Mouse (Mus musculus): ENCODE measurements around the gene Cox17. TPM values are rescaled to one million over a fixed set of nuclear protein-coding genes. Genes with fewer than 3 reads are reported as not detected.

Cox17 gene
- total RNA-seq, 2 experiments from 2014 or later, result 94.9 to 97.0 TPM

DNA sequence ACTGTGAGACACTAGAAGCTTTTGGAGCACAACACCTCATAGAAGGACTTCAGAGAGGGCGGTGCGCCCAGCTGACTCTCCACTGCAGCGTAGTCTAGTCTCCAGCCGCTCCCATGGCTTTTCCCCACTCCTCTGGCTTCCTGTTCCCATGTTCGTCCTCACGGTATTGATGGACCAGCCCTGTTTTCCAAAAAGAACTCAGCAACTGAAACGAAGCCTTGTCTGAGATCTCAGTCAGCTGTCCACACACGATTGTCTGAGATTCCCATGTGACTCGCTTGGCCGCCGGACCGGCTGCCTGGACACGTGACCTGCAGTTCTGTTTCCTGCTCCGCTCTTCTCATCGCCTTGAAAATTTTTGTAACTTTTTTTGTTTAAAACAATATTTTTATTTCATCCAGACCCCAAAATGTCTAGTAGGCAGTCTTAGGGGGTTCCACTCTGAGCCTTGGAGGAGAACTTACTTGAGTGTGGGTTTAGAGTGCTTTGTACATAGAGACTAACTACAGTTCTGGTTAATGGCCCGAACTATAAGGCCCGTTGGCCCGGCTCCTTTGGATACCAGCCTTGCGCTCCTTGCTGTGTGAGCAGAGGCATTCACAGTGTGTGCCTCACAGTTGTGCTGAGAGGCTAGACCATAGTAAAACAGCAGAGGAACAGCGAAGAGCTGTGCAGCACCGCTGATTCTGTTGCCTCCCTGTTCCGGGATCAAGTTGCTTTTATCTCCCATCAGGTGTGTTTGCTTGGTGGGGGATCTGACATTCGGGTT lies 45.5 kb downstream of the Cox17 start:
- DNase-seq (ENCODE audit: low spot score in 2 of 2), result no peak

- DNase-seq (ENCODE audit: low spot score in 2 of 2), result no peak
Measured at GRCm38 (mm10) chr16:38394191-38394618, 47.4 kb downstream of the Cox17 start.

- no peak for DNase-seq (ENCODE audit: low spot score in 2 of 2)
Measured at GRCm38 (mm10) chr16:38395060-38395730, 48.4 kb downstream of the Cox17 start.

DNA sequence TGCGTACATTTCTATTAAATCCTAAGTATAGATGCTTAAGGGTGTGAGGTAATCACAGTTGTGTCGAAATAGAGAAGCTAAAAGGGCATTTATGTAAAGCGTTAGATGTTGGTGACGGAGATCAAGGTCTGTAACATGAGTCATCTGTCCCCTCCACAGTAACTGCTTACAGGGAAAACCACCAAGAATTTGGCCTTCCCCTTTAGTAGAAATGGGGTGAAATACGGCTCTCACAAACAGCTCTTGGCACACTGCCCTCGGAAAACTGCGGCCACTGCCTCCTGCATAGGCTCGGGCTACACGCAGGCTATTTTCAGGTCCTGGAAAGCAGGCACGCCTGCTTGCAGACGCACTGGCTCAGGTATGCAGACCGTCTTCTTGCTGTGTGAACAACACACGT lies 49.4 kb downstream of the Cox17 start:
- no peak for DNase-seq (ENCODE audit: low spot score in 2 of 2)

GRCm38 (mm10) chr16:38398266-38398665 lies 51.5 kb downstream of the Cox17 start:
- no peak for DNase-seq (ENCODE audit: low spot score in 2 of 2)

DNA sequence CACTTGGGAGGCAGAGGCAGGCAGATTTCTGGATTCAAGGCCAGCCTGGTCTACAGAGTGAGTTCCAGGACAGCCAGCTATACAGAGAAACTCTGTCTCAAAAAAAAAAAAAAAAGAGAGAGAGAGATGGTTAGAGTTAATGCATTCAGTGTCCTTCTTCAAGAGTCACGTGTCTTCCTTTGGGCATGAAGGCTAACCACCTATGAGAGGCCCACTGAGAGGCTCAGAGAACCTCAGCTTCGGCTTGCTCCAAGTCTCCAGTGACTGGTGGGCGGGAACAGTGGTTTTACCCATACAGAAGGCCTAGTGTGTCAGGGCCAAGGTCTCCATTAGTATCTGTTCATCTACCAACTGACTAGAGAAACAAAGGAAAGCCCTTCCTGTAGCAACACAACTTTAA lies 52.3 kb downstream of the Cox17 start:
- DNase-seq (ENCODE audit: low spot score in 2 of 2), result no peak

DNA sequence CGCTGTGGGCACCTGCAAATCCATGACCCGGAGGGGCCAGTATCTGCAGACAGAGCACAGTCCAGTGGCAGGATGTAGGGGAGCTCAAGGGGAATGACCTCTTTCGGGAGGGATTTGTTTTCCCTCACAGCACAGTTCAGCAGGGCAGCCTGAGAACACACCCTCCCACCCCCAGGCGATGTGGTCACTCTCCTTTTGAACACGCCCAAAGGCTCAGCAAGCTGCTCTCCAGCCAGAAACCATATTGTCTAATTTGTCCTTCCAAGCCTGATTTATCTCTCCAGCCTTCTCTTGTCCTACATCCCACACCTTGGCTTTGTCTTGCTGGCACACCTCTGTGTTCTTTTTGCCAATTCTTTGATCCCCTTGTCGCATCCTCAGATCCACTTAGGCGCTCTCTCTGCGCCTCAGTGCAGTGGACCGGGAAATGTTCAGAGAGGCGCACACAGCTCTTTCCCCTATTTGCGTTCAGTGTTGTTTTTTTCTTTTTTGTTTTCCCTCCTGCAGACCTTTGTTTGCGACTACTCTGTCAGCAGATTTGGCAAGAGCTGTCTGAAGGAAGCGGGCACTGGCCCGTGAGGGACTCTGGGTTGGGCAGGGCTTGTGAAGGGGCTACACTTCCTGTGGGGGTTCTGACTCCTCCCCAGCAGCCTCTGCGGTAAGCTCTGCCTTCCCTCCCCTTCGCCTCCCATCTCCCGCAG lies 52.9 kb downstream of the Cox17 start:
- peak; percentile 41 to 46 for DNase-seq (ENCODE audit: low spot score in 2 of 2)

DNA sequence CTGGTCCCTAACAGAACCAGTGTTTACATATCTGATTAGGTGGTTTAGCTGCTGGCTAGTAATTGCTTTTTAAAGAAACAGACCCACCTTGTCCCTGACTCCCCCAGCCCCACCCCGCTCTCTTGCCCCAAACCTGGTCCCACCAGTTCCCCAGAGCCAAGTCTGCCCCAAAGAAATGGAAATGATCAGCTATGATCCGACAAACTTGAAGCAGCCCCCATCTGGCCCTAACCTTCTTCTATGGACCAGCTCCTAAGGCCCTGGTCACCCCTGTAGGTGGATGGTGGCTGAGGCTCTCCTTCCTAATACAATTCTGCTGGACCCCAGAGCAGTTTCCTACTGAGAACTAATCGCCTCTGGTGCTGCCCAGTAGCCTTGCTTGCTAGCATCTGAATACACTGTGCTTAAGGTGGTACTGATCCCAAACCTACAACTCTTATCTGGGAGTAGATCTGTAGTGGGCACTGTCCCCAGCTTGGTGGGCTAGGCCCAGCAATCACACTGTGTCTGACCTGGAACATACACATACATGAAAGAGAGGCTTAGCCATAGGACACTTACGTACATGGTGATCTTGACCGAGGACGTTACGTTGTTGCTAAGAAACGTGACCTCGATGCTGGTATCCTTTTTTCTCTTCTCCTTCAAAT lies 53.6 kb downstream of the Cox17 start:
- no peak for DNase-seq (ENCODE audit: low spot score in 2 of 2)

DNA sequence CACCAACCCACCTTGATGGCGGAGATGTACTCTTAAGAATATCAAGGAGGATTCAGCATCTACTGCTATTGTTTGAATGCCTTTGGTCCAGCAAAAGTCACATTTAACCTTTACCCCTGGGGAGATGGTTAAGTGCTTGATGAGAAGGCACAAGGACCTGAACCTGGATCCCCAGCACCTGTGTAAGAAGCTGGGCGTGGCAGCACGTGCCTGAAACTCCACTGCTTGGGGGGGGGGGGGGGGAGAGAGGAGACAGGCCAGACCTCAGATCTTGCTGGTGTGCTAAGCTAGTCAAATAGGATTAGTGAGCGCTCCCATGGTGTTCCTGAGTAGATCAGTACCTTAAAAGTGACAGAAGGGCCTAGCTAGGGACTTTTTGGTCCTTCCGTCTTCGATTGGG lies 54.7 kb downstream of the Cox17 start:
- DNase-seq (ENCODE audit: low spot score in 2 of 2), result no peak

Other genes with a start within 250 kb of the Cox17 start
- gene Nr1i2, start 52.2 kb upstream of the Cox17 start, total RNA-seq (2021), result not detected
- 1 to 10 TPM; 1.1 to 2.0 TPM for gene Maats1, start 4.8 kb upstream of the Cox17 start, total RNA-seq (2021)
- not detected for gene Gm21987, start within 50 bp of the Cox17 start, total RNA-seq (2021)
- under 1 TPM; 0.43 to 0.44 TPM for gene Popdc2, start 15.2 kb downstream of the Cox17 start, total RNA-seq (2021)
- gene Pla1a, start 86.2 kb downstream of the Cox17 start, total RNA-seq (2021), result under 1 TPM; 0.60 to 0.76 TPM
- 10 to 100 TPM; 58.4 to 62.4 TPM for gene Adprh, start 105.7 kb downstream of the Cox17 start, total RNA-seq (2021)
- under 1 TPM; 0.36 to 0.76 TPM for gene Cd80, start 108.6 kb downstream of the Cox17 start, total RNA-seq (2021)
- 10 to 100 TPM; 29.6 to 34.4 TPM for gene Timmdc1, start 175.7 kb downstream of the Cox17 start, total RNA-seq (2021)
- gene Poglut1, start 203.3 kb downstream of the Cox17 start, total RNA-seq (2021), result 10 to 100 TPM; 42.2 to 44.3 TPM
- gene Tmem39a, start 211.7 kb downstream of the Cox17 start, total RNA-seq (2021), result 10 to 100 TPM; 24.0 to 25.5 TPM

All from layer of hippocampus, postnatal 14 days (tissue).